Mouse (Mus musculus) megakaryocyte, embryonic 14.5 days (primary cell): ENCODE measurements at regions not wholly inside any gene's neighbourhood (a gene's known extent, or its start where the extent isn't known, plus 50 kb on each side); places are given as distances from the start of the nearest gene placed in this dataset.

ENCODE experiments used
- FLI1 ChIP-seq: IDR thresholded peaks from 2 replicates; pipeline ENCODE4 v1.6.1; 2012; ENCODE audit warnings: low read length, inconsistent platforms, mixed read lengths
- GATA1 ChIP-seq: IDR thresholded peaks from 3 replicates; pipeline ENCODE4 v1.6.1; 2012; ENCODE audit warnings: mixed read lengths, low read length, inconsistent platforms, borderline replicate concordance

DNA sequence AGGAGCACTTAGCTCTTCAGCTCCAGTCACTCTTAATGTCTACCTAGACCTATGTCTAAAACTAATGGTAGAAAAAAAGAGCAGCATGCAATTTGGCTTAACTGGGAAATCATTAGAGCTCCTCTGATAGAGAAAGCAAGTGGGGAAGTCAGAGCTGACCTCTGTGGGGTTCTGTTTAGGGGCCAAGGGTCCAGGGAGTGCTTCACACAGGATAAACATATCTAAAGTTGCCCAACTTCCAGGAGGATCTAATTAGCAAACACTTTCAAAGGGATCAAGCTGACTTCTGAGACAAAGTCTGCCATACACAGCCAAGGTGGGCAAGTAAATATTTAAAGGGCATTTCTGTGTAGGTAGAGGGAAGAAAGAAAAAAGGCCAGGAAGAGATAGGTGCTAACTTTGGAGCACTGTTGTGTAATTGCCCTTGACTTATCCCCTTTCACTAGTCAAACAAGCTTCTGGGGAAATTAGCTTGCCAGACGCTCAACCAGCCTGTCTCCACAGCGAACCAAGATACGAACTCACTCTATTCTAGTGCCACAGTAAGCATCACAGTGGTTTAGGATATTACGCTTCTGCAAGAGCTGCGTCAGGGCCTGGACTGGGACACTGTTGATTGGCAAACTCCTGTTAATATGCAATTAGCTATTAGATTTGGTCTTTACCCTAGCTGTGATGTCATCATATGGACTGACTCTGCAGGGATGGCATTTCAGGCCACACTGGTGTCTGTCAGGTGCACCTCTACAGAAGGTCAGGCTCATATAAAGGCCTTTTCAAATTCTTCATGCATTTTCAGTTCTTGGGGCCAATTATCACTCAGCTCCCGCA, 1413.9 kb upstream of the A1bg start:
- TF ChIP-seq GATA1: no peak
- no peak for TF ChIP-seq FLI1
